Comparison of ENCODE assay signal across 8 mouse cellular contexts in the genomic region with DNA sequence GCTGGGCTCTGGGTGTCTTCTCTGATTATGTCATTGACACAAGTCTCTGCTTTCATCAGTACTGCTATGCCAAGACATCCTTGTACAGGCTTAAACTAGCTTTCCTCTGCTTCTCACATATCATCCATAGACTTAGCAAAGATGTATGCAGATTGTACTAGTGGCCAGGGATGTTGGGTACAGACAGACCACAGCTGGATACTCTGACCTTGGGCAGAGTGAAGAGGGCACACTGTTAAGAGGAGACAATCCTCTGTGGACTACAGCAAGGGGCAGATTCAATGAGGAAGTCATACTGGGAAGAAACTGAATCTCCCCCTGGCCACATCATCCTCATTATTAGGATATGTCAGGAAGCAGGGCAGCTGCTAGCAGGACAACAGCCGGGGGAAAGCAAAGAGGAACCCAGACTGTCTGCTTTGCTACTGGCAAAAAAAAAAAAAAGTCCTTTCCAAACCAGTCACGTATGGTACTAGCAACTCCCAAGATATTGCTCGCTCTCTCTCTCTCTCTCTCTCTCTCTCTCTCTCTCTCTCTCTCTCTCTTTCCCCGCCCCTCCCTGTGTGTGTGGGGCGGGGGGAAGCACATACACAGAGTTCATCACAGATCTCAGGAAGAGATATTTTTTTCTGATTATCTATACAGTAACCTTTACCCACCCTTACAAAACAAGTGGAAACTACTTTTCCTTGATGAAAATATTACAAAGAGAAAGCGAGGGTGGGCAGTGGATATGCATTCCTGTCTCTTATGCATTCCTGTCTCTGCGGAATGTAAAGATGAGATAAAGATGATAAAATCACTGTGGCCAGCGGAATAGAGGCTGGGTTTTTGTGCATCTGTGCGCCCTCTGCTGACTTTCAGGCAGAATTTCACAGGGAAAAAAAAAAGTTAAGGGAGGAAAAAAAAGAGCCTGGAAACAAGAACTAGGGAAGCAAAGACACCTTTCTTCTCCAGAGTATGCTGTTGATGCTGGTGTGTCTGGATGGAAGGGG. TPM values are rescaled to one million over a fixed set of nuclear protein-coding genes. Genes with fewer than 3 reads are reported as not detected.
A peak's percentile ranks its signal among the peaks of the same experiment; 100 is the strongest.
DNase-seq lines count a peak whose midpoint lies in the region; ATAC-seq and TF ChIP-seq lines count a peak whose summit lies in the region.

No protein-coding gene starts in this region.

- H3K9me3 ChIP-seq in embryonic facial prominence, embryonic 13.5 days = no peaks in the 10 kb centered on the region
- H3K9me3 ChIP-seq in midbrain, postnatal 0 days (ENCODE audit: low read length) = no peaks in the 10 kb centered on the region

- peak overlapping the region; percentile 36 for H3K4me2 ChIP-seq in embryonic facial prominence, embryonic 13.5 days
- peak overlapping the region; percentile 18; the same call in 1 of the 2 replicates for H3K4me2 ChIP-seq in midbrain, postnatal 0 days (ENCODE audit: low read depth, low read length, poor library complexity, severe bottlenecking)

- no peak for ATAC-seq in CD4-positive, CD25-positive, alpha-beta regulatory T cell, adult 4 months
- no peak for ATAC-seq in embryonic facial prominence, embryonic 13.5 days (ENCODE audit: insufficient number of reproducible peaks, insufficient read depth, low FRiP score, low TSS enrichment, low read depth)
- ATAC-seq in midbrain, postnatal 0 days (ENCODE audit: low FRiP score) = no peak

- peak overlapping the region; percentile 31; the same call in 1 of the 2 replicates for H3K4me3 ChIP-seq in layer of hippocampus, adult 2 months
- no peak overlapping the region for H3K4me3 ChIP-seq in embryonic facial prominence, embryonic 13.5 days
- H3K4me3 ChIP-seq in midbrain, postnatal 0 days (ENCODE audit: low read depth, low read length) = no peak overlapping the region

- peak; percentile 0 for DNase-seq in CD4-positive, CD25-positive, alpha-beta regulatory T cell, adult 2 months (ENCODE audit: low read depth, low spot score)
- no peak for DNase-seq in layer of hippocampus, adult 2 months (ENCODE audit: low spot score in 2 of 2)
- DNase-seq in layer of hippocampus, adult 8-10 months (ENCODE audit: low spot score in 2 of 2) = no peak
- peak; percentile 33 for DNase-seq in midbrain, postnatal 0 days (ENCODE audit: low spot score)
- DNase-seq in frontal cortex, postnatal 10 days (ENCODE audit: low spot score in 2 of 2) = no peak
- DNase-seq in spleen, adult 18-20 months = no peak

- H3K27me3 ChIP-seq in embryonic facial prominence, embryonic 13.5 days = peaks cover 24% of the 10 kb centered on the region
- H3K27me3 ChIP-seq in midbrain, postnatal 0 days (ENCODE audit: insufficient read depth, low read length) = no peaks in the 10 kb centered on the region; the same call in 1 of the 2 replicates

- WGBS in embryonic facial prominence, embryonic 13.5 days = 21% methylated on average over 9 of the region's 9 CpGs
- WGBS in midbrain, postnatal 0 days = 22% methylated on average over 8 of the region's 9 CpGs

- no peaks in the 10 kb centered on the region for H3K36me3 ChIP-seq in embryonic facial prominence, embryonic 13.5 days
- H3K36me3 ChIP-seq in midbrain, postnatal 0 days (ENCODE audit: insufficient read depth, low read length) = no peaks in the 10 kb centered on the region

- peak overlapping the region; percentile 28; the same call in 1 of the 2 replicates for H3K27ac ChIP-seq in layer of hippocampus, adult 2 months
- H3K27ac ChIP-seq in embryonic facial prominence, embryonic 13.5 days = no peak overlapping the region
- H3K27ac ChIP-seq in midbrain, postnatal 0 days (ENCODE audit: low read depth, low read length) = no peak overlapping the region

- H3K9ac ChIP-seq in embryonic facial prominence, embryonic 13.5 days = no peak overlapping the region
- no peak overlapping the region for H3K9ac ChIP-seq in midbrain, postnatal 0 days (replicated peaks; ENCODE audit: low read length, poor library complexity, severe bottlenecking)

- H3K4me1 ChIP-seq in embryonic facial prominence, embryonic 13.5 days = 0 out of 2 replicates have a peak, but pooled peaks cover 3% of the 10 kb centered on the region
- no peaks in the 10 kb centered on the region for H3K4me1 ChIP-seq in midbrain, postnatal 0 days (ENCODE audit: insufficient read depth, low read length)

- peak; percentile 81 for TF ChIP-seq CTCF in layer of hippocampus, adult 2 months (conservative IDR thresholded peaks at IDR 0.05)
- TF ChIP-seq CTCF in midbrain, postnatal 0 days (IDR thresholded peaks at IDR 0.05) = peak; percentile 76

RNA-seq across cellular contexts. Expression of a gene that starts 31.2 kb away (rescaled TPM):
- not detected for polyA plus RNA-seq in CD4-positive, CD25-positive, alpha-beta regulatory T cell, adult 4 months (2017; shearing (Covaris generic))
- 10 to 100 TPM; 67.1 to 80.2 TPM for total RNA-seq in layer of hippocampus, adult 2 months (2021)
- total RNA-seq in layer of hippocampus, adult 8-10 months (2022) = 10 to 100 TPM; 62.5 to 82.1 (median 71.9) TPM
- polyA plus RNA-seq in embryonic facial prominence, embryonic 13.5 days (2015; fragmentation: Nextera tagmentation; extraction: Ambion mirVana) = 8.2 and 10.6 TPM in 2 replicates
- 74.5 and 92.6 TPM in 2 replicates for total RNA-seq in midbrain, postnatal 0 days (2014; rRNA removed)
- 30.4 and 36.7 TPM in 2 replicates for polyA plus RNA-seq in midbrain, postnatal 0 days (2015; fragmentation: Nextera tagmentation; extraction: Ambion mirVana)

Comparison
In these comparisons a context has a peak if more than half of its experiments do, and no peak if none do; other contexts are left out.
1. DNase-seq: peak in CD4-positive, CD25-positive, alpha-beta regulatory T cell, adult 2 months (single experiment) and midbrain, postnatal 0 days (single experiment); none in layer of hippocampus, adult 2 months (0 of 2), layer of hippocampus, adult 8-10 months (0 of 2), frontal cortex, postnatal 10 days (0 of 2) and spleen, adult 18-20 months (0 of 2).